Mouse (Mus musculus): Measurements from ENCODE around the gene Rubcn.

- TF ChIP-seq CTCF (IDR thresholded peaks at IDR 0.05; ENCODE audit: low read depth, low read length) (no peak), POLR2A (IDR thresholded peaks at IDR 0.05; ENCODE audit: borderline replicate concordance, low read depth, low read length) (no peak)
Measured at GRCm38 (mm10) chr16:32822881-32823280, 54.7 kb downstream of the Rubcn start.
